Mouse (Mus musculus): ENCODE data around the gene Phb2.

GRCm38 (mm10) chr6:124670281-124670900, 41.7 kb upstream of the Phb2 start:
- no peak for TF ChIP-seq CTCF (IDR thresholded peaks at IDR 0.05; ENCODE audit: borderline replicate concordance, extremely low read depth, insufficient read depth, insufficient read length)
- TF ChIP-seq POLR2A (IDR thresholded peaks at IDR 0.05; ENCODE audit: borderline replicate concordance, extremely low read depth, insufficient read depth, insufficient read length, poor library complexity, severe bottlenecking): no peak
